Mouse (Mus musculus): ENCODE measurements at regions not wholly inside any gene's neighbourhood (a gene's known extent, or its start where the extent isn't known, plus 50 kb on each side); places are given as distances from the start of the nearest gene placed in this dataset.
A peak's percentile ranks its signal among the peaks of the same experiment; 100 is the strongest.

DNA sequence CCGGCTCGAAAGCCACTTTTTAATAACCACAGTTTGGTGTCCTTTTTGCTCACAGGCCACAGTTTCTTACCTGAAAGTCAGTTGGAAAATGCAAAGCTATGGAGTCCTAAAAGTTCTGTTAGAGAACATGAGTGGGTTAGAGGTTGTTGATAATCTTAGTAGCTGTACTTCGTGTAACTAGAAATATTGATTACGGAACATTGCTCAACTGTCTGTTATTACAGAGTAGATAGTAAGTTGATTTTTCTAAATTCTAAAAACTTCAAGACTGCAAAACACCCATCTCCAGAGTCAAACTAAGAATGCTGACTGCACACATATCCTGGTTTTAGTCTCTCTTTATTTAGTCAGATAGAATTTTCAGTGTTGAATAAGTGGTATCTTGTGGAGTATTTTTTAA, 111.0 kb downstream of the Slc38a4 start:
- no peak for DNase-seq (ENCODE audit: low spot score)

- DNase-seq (ENCODE audit: low spot score): no peak
Measured at GRCm38 (mm10) chr15:96942651-96943050, 113.1 kb downstream of the Slc38a4 start.

DNA sequence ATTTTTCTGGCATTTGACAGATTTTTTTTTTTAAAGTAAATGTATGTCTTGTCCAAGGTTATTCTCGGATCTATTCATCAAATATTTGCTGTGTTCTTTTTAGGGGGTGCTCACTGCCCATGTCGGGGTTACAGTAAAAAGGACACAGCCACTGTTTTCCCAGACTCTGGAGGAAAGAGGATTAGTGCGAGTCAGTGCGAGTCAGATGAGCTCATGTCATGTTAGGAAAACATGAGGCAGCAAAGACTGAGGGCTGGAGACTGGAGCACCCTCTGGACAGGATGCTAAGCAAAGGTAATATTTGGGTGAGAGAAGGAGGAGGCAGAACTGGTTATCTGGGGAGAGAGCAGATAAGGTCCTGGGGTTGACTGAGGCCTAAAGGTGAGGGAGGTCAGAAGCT, 117.3 kb downstream of the Slc38a4 start:
- DNase-seq (ENCODE audit: low spot score): no peak

DNA sequence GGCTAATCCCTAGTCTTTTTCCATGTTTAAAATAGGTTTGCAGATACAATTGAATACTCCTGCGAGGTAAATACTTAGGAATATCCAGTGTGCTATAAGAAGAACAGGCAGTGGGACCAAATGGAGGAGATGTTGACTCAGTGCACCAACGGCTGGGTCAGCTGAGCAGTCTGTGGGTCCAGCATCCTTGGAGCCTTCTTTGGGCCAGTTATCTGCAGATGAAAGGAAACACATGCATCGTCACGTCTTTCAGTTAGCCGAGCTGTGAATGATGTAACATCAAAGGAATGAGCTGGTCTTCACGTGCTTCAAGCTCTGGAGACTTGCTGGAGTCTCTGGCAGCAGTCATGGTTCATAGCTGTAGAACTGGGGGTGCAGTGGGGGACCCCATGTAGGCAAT, 118.1 kb downstream of the Slc38a4 start:
- DNase-seq (ENCODE audit: low spot score): no peak

GRCm38 (mm10) chr15:96936705-96937346, 118.9 kb downstream of the Slc38a4 start:
- peak; percentile 97 for DNase-seq (ENCODE audit: low spot score)

- no peak for DNase-seq (ENCODE audit: low spot score)
Measured at GRCm38 (mm10) chr15:96936216-96936615, 119.5 kb downstream of the Slc38a4 start.

- DNase-seq (ENCODE audit: low spot score): peak; percentile 44
Measured at GRCm38 (mm10) chr15:96933451-96933850, 122.3 kb downstream of the Slc38a4 start.

DNA sequence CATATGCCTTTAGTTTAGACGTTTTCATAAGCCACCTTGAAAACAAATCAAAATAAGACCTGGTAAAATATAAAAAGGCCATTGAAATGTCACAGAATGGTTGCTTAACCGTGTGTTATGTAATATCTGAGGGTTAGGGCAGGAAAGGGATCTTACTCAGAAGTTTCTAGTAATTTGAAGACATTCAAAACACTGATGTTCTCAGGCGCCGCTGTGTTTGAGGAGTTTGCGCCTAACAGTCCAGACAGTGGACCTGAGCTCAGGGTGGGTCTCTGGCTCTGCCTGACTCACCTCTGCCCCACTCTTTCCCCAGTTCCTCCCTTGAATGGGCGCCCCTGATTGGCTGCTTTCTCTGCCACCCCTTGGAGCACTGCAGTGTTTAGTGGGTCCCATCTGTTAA, 125.2 kb downstream of the Slc38a4 start:
- DNase-seq (ENCODE audit: low spot score): peak; percentile 55

- DNase-seq (ENCODE audit: low spot score): no peak
Measured at GRCm38 (mm10) chr15:96929788-96930187, 126.0 kb downstream of the Slc38a4 start.

- DNase-seq (ENCODE audit: low spot score): no peak
Measured at GRCm38 (mm10) chr15:96928692-96929091, 127.1 kb downstream of the Slc38a4 start.

GRCm38 (mm10) chr15:96927674-96928073, 128.1 kb downstream of the Slc38a4 start:
- DNase-seq (ENCODE audit: low spot score): no peak

DNA sequence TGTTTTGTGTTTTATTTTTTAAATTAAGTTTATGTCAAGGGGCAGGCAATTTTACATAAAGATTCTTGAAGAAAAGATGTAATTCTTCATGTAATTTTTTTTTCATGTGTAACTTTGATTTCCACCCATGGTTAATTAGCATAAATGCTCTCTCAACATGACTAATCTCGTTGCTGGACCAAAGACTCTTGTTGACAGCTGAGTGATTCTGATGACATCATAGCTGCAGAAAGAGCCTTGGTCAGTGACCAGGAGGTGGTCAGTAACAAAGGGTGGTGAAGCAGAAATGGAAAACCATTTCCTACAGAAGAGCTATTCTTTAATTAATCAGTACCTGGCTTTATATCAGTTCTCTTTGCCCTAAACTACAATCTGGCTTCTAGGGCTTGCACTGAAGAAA, 129.1 kb downstream of the Slc38a4 start:
- no peak for DNase-seq (ENCODE audit: low spot score)

GRCm38 (mm10) chr15:96916586-96916985, 139.2 kb downstream of the Slc38a4 start:
- DNase-seq (ENCODE audit: low spot score): no peak

- DNase-seq (ENCODE audit: low spot score): no peak
Measured at GRCm38 (mm10) chr15:96915544-96915943, 140.2 kb downstream of the Slc38a4 start.

- no peak for DNase-seq (ENCODE audit: low spot score)
Measured at GRCm38 (mm10) chr15:96914988-96915387, 140.8 kb downstream of the Slc38a4 start.

DNA sequence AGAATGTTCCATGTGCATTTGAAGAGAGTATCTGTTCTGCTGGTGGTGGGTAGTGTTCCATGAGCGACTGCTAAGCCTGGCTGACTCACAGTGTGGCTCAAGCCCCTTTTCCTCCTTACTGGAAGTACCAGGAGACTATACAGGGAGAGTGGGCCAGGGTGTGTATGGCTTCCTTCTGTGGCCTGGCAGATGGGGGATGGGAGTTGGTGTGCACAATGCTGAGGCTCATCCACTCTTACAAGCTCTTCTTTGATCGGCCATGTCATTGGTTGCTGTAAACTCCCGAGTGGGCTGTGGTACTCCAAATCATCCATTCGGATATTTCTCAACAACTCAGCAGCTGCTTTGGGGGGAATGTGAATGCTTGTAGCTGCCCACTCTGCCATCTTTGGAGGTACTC, 150.2 kb downstream of the Slc38a4 start:
- no peak for DNase-seq (ENCODE audit: low spot score)

DNA sequence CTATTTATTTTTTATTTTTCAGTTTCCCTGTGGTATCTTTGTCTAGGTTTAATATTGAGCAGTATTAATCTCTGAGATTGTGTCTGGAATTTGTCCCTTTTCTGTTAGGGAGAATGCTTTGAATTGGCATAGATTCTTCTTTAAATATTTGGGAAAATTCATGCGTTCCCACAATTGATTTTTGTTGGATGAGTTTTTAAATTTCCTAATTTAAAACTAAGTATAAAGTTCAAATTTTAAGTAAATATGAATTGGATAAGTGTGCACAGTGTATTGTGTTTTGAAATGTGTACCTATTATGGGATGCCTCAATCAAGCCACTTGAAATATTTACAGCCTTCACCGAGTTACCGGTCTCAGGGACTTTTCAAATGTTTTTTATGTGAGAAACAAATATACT, 152.3 kb downstream of the Slc38a4 start:
- no peak for DNase-seq (ENCODE audit: low spot score)

DNA sequence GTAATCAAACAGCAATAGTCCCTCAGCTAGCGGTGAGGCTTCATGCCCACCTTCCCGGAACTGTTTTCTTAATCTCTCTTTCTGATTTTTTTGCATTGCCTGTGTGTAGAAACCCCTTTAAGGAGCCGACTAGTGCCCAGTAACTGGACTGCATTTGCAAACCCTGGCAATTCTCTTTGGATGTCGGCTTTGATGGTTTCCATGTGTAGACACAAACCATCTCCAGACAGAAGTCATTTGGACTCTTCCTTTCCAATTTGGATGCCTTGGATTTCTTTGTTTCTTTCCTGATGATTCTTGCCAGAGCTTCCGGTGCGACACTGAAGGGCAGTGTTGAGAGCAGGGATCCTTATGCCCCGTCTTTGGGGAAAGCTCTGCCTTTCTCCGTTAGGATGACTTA, 153.0 kb downstream of the Slc38a4 start:
- no peak for DNase-seq (ENCODE audit: low spot score)

DNA sequence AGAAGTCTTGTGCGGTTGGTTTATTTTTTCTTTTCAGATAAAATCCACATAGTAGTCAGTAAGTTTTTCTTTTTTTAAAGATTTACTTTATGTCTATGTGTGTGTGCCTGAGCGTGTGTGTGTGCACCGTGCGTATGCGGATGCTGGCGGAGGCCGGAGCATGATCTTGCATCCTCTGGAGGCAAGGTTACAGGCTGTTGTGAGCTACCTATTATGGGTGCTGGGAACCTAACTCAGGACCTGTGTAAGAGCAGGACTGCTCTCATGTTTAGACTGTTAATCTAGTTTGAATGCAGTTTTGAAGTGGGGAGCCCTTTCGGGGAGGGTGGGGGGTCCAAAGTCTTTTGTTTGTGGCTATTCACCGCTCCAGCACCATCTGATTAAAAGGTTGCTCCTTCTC, 154.1 kb downstream of the Slc38a4 start:
- DNase-seq (ENCODE audit: low spot score): no peak

DNA sequence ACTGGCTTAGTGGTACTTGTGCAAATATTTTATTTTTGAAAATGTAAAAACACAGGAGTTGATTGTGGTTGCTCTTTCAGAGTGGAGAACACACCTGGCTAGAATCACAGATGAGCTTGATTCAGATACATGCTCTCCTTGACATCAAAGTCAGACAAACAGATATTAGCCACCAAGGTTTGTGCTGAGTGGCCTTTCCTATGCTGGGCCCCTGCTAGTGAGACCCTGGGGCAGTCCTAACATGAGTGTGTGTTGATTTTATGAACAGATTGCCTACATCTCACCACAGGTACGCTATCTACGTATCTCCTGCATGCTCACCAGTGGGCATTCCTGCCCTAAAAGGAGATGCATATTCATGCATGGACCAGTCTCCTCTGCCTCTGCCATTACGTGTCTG, 157.5 kb downstream of the Slc38a4 start:
- DNase-seq (ENCODE audit: low spot score): no peak

- no peak for DNase-seq (ENCODE audit: low spot score)
Measured at GRCm38 (mm10) chr15:96884901-96885300, 170.9 kb downstream of the Slc38a4 start.

DNA sequence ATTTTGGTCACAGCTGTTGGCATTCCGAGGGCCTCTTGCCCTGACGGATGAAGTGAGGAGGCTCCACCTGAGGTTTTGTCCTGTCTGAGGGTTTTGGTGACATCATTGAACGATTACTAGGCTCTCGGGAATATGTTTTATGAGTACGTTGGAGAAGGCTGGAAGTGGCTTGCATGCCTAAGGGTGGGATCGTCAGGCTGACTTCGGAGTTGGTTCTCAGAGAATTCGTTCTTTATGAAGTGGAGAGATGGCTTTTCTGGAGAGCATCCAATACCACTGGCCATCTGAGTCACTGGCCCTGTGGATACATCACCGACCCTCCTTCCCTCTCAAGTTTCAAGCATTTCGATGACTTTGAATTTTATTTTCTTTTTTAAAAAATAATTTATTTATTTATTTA, 172.0 kb downstream of the Slc38a4 start:
- DNase-seq (ENCODE audit: low spot score): no peak

DNA sequence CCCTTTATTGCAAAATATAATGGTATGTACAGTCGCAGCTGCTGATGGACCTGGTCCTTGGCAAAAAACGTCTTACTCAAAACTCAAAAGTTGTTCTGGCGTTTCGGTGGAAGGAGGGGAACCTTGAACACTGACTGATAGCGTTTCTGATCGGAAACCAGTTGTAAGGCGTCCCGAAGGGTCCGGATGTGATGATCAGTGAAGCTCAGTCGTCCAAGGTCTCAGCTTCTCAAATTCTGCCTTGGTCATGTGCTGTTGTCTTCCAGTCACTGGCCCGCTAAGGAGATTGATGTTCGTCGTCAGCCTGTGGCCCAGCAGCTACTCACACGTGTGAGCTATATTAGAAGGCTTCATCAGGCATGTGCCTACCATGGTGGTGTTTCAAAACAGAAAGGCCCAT, 173.5 kb downstream of the Slc38a4 start:
- no peak for DNase-seq (ENCODE audit: low spot score)

DNA sequence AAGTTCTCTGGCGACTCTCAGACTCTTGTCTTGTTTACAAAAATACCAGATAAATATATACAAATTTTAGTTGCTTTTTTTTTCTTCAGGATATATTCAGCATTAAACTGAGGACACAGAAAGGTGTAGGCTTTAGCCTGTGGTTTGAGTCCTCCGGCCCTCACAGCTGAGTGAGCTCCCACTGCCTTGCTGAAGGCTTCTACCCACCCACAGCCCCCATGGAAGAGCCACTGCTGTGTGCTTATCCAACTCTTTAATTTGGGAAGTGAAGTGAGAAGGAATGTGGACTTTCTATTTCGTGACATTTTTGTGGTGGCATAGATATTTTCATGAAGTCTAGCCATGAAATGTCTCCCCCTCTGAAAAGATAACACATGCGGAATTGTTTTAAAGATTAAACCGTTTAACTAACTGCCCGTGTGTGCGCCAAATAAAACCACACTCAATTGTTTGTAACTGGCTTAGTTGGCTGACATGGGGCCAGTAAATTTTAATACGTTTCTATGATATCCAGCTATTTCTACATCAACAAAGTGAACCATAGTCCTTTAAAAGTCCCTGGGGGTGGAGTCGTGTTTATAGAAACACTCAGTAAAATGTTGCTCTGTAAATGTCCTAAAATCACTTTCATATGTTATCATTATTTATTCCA, 174.1 kb downstream of the Slc38a4 start:
- peak; percentile 27 for DNase-seq (ENCODE audit: low spot score)
